Mouse (Mus musculus): Measurements from ENCODE around the gene Pamr1.

GRCm38 (mm10) chr2:102658163-102658660 lies 108.4 kb downstream of the Pamr1 start, which contains the start of gene Slc1a2:
- TF ChIP-seq POLR2A (IDR thresholded peaks at IDR 0.05; ENCODE audit: extremely low read depth, insufficient read depth, low read length) (no peak), CTCF (IDR thresholded peaks at IDR 0.05; ENCODE audit: low read depth, low read length) (no peak)
